Mouse (Mus musculus): ENCODE data around the gene Mks1.

The Mks1 gene

DNA sequence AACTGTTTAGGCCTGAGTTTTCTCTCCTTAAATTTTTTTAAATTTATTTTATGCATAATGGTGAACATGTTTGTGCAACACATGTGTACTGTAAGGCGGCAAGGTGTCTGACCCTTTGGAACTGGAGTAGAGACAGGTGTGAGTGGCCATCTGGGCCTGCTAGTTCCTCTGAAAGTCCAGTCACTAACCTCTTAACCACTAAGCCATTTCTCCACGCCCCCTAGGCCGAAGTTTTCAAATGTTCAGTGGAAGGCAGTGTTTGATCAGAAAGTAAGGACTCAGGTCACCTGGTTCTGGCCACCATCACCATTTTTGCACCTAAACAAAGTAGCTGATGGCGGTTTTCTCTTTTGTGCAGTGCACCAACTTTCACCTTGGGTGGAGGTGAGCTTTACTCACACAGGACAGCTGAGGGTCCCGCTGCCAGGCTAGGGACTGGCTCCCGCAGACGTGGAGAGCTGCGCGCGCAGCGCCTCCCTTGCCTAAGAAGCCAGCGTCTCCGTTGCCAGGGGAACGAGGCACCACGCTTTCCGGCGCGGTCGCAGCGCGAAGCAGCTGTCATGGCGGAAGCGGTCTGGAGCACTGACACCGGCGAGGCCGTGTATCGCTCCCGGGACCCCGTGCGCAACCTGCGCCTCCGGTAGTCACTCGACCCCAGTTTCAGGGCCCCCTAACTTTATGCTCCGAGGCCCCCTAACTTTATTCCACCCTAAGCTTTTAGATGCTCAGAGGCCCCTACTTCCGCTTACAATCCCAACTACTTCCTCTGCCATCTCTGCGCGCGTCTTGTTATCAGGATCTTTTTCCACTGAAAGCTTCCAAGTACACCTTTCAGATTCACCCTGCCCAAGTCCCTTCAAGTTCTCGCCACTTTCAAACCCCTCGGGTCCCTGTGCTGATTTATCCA, at the start of gene Mks1:
Mks1 (plus strand) TSS at position 526 of the 907 bp plus-strand sequence.
- DNase-seq (ENCODE audit: low read depth in 2 of 2, low spot score in 2 of 2): peak; percentile 79 to 87

- DNase-seq (ENCODE audit: low read depth in 2 of 2, low spot score in 2 of 2): peak in 1 of 2 experiments; percentile 45
Observed at GRCm38 (mm10) chr11:87805448-87805847, 47.6 kb upstream of the Mks1 start.

DNA sequence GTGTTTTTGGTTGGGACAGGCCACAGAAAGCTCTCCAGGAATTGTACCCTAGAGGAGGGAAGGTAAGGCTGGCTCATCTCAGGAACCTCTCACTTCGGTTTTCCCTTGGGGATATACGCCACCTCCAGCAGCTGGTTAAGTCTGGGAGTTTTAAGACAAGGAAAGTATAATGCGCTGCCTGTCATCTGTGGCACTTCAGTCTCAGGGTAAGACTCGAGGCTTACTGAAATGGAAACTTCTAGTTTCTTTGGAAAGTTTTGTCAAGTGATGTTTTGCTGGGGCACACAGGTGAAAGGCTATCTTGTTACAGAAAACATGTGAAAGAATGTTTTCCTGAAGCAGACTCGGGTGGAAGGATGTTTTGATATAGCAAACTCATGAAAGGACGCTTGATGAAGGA, 45.6 kb upstream of the Mks1 start:
- no peak for DNase-seq (ENCODE audit: low read depth in 2 of 2, low spot score in 2 of 2)

DNA sequence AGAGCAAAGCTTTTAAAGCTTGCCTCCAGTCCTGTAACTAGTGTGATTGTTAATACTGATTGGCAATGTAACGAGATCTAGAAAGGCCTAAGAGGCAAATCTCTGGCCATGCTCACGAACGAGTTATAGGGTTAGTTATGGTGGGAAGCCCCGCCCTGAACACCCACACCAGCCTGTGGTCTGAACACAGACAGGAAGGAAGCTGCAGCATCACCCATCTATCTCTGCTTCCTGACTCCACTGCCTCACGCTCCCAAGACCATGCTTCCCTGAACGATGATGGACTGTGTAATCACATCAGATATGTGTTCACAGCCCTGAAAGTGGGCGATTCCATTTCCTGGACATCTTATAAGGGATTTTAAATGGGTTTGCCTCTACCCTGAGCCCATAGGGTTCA, 44.8 kb upstream of the Mks1 start:
- DNase-seq (ENCODE audit: low read depth in 2 of 2, low spot score in 2 of 2): peak in 1 of 2 experiments; percentile 16

DNA sequence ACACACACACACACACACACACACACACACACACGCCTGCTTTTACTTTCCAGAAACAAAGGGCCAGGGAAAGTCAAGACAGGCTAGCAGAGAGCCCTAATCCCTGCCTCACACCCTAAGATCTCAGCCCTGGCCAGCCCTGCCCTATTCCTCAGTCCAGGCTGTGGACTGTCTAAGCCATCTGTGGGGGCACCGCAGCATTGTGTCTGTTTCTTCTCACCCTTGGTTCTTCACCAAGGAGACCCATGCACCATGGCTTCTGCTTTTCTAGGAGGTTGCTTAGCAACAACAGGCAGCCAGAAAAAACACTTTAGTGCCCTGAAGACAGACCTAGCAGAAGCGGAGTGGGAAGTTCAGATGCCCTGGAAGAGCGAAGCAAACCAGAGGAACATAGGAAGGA, 41.6 kb upstream of the Mks1 start:
- DNase-seq (ENCODE audit: low read depth in 2 of 2, low spot score in 2 of 2): no peak

GRCm38 (mm10) chr11:87814831-87815230, 38.2 kb upstream of the Mks1 start:
- no peak for DNase-seq (ENCODE audit: low read depth in 2 of 2, low spot score in 2 of 2)

DNA sequence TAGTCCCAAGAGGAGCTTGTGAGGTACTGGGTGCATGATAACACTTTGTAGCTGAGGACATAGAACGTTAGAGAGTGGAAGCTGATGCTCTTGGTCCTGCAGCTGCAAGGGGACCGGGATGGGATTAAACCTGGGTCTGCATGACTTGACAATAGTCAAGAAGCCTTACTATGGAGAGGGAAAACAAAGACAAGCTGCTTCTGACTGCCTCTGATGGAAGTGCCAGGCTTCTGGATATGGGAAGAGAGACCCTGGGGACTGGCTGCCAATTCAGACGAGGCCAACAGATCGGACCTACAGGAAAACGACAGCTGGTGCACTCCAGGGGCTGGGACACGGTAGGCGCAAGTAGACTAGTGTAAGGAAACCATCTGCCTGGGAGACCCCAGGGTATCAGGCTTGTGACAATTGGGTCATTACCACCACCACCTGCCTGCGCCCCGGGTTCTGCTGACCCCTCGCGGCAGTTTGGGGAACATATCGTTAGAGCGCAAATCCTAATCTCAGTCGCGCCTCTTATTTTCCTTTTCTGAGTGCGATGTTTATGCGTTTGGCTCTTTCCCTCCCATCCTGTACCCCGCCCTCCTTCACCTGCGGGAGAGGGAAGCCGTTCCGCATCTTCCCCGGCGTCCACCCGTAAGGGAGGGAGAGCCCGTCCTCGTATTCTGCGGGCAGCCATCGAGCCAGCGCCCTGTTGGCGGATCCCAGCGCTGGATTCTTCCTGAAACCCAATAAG, 36.1 kb upstream of the Mks1 start:
- DNase-seq (ENCODE audit: low read depth in 2 of 2, low spot score in 2 of 2): peak; percentile 20 to 30

GRCm38 (mm10) chr11:87817443-87817773, 35.6 kb upstream of the Mks1 start:
- DNase-seq (ENCODE audit: low read depth in 2 of 2, low spot score in 2 of 2): no peak

GRCm38 (mm10) chr11:87821502-87821901, 31.5 kb upstream of the Mks1 start:
- no peak for DNase-seq (ENCODE audit: low read depth in 2 of 2, low spot score in 2 of 2)

- no peak for DNase-seq (ENCODE audit: low read depth in 2 of 2, low spot score in 2 of 2)
Observed at GRCm38 (mm10) chr11:87828239-87828900, 24.6 kb upstream of the Mks1 start, which contains the start of gene Lpo. Lpo (minus strand) TSS chr11:87828289.

DNA sequence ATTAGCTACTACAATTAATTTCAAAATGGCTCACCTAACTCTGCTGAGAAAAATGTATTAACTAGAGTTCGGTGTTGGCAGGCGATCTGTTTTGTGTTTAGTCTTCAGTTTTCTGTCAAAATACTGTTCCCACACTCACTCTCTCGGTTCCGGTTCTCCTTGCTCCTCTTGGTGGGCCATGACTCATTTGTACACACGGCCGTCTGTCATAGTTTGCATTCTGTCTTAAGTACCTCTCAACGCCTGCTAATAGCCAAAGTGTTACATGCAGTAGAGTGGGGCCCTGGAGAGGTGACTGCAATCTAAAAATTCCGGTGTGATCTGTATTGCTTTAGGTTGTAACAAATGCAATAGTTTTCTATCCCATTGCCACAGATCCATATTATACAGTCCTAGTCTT, 12.3 kb upstream of the Mks1 start:
- DNase-seq (ENCODE audit: low read depth in 2 of 2, low spot score in 2 of 2): no peak

- no peak for DNase-seq (ENCODE audit: low read depth in 2 of 2, low spot score in 2 of 2)
Observed at GRCm38 (mm10) chr11:87841436-87841835, 11.6 kb upstream of the Mks1 start.

GRCm38 (mm10) chr11:87846968-87847600, 5.9 kb upstream of the Mks1 start:
- DNase-seq (ENCODE audit: low read depth in 2 of 2, low spot score in 2 of 2): no peak

DNA sequence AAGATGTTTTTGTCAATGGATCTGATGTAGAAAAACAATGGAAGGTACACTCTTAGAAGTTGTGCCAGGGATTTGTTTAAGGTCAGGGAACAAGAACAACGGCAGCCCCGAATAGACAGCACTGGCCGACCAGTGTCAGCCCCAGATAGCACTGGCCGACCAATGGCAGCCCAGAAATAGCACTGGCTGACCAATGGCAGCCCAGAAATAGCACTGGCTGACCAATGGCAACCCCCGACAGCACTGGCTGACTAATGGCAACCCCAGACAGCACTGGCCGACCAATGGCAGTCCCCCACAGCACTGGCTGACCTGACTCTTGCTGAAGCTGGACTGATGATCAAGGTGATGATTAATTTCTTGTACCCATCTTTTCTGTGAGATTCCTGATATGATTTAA, 5.1 kb upstream of the Mks1 start:
- no peak for DNase-seq (ENCODE audit: low read depth in 2 of 2, low spot score in 2 of 2)

DNA sequence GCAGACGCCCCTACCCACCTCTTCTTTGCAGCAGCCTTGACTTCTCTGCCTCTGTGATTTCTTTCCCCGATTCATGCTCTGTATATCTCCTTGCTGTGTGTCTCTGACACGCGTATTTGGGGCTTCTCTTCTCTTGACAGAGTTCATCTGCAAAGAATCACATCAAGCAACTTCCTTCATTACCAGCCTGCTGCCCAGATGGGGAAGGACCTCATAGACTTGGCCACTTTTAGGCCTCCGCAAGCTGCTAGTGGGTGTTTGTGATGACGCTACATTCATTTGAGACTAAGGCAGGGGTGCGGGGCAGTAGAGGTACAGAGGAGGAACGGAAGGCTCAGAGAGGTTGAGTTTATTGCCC, 561 bp downstream of the Mks1 start:
- DNase-seq (ENCODE audit: low read depth in 2 of 2, low spot score in 2 of 2): no peak

- DNase-seq (ENCODE audit: low read depth in 2 of 2, low spot score in 2 of 2): no peak
Observed at GRCm38 (mm10) chr11:87854550-87854949, 1.5 kb downstream of the Mks1 start.

GRCm38 (mm10) chr11:87859273-87859672, 6.3 kb downstream of the Mks1 start:
- no peak for DNase-seq (ENCODE audit: low read depth in 2 of 2, low spot score in 2 of 2)

GRCm38 (mm10) chr11:87860426-87860825, 7.4 kb downstream of the Mks1 start:
- no peak for DNase-seq (ENCODE audit: low read depth in 2 of 2, low spot score in 2 of 2)

DNA sequence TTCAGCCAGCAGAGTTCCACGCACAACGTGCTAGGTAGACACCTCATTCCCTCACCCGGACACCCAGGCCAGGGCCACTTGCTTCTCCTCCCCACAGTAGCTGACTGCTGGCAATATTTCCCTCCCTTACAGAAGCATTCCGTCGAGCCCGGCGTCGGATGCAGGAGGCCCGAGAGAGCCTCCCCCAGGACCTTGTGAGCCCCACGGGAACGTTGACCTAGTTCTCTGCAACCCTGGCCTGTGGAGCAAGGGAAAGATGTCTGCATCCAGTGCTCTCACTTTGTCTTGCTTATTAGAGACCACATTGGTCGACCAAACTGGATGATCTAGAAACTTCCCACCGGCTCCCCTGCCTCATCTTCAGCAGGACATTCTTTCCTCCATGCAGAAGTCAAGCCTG, 9.8 kb downstream of the Mks1 start:
- no peak for DNase-seq (ENCODE audit: low read depth in 2 of 2, low spot score in 2 of 2)

GRCm38 (mm10) chr11:87866891-87867290, 13.9 kb downstream of the Mks1 start:
- DNase-seq (ENCODE audit: low read depth in 2 of 2, low spot score in 2 of 2): peak; percentile 13 to 52

GRCm38 (mm10) chr11:87870096-87870495, 17.1 kb downstream of the Mks1 start:
- no peak for DNase-seq (ENCODE audit: low read depth in 2 of 2, low spot score in 2 of 2)

Measured in CD8-positive naive resting alpha-beta T cell, adult 2 months (primary cell).